Mouse (Mus musculus) liver, embryonic 14.5 days (tissue): Measurements from ENCODE around the gene Fam234b.

Experiments
- CTCF ChIP-seq: IDR thresholded peaks from 2 replicates; pipeline ENCODE4 v1.5.1; 2016; ENCODE audit warnings: antibody characterized with exemption, low read depth, control low read depth
- EP300 ChIP-seq: IDR thresholded peaks from 2 replicates; pipeline ENCODE4 v1.6.1; 2016; ENCODE audit warnings: antibody characterized with exemption, low read depth

- TF ChIP-seq CTCF (no peak), EP300 (no peak)
Measured at GRCm38 (mm10) chr6:135232443-135233182, 34.8 kb downstream of the Fam234b start.
